Mouse (Mus musculus) common myeloid progenitor, adult 5-6 weeks (primary cell): ENCODE measurements around the gene Dars2. TPM values are rescaled to one million over a fixed set of nuclear protein-coding genes. Genes with fewer than 3 reads are reported as not detected.

Source experiments
- total RNA-seq: library from RNA; stranded (forward); fragments of 200-1000, 187-1606 nt; gene quantifications from 2 replicates; pipeline ENCODE4 v1.2.3, GENCODE M21; 2017

Gene Dars2
- total RNA-seq, 1 experiment from 2014 or later = 33.7 TPM

Other genes starting within 250 kb of the Dars2 start
- 27.2 and 34.9 TPM in 2 replicates for gene Rc3h1, start 164.2 kb downstream of the Dars2 start, total RNA-seq
- 0.34 and 0.82 TPM in 2 replicates for gene Serpinc1, start 92.1 kb downstream of the Dars2 start, total RNA-seq
- 6.5 and 8.7 TPM in 2 replicates for gene Zbtb37, start 35.8 kb downstream of the Dars2 start, total RNA-seq
- gene Cenpl, start 55 bp upstream of the Dars2 start, total RNA-seq = 6.4 and 8.0 TPM in 2 replicates
- 17.2 and 22.6 TPM in 2 replicates for gene Klhl20, start 60.9 kb upstream of the Dars2 start, total RNA-seq
- not detected in 2 replicates for gene Ankrd45, start 72.0 kb upstream of the Dars2 start, total RNA-seq
- gene Tex50, start 88.7 kb upstream of the Dars2 start, total RNA-seq = not detected in 2 replicates
- 389 and 411 TPM in 2 replicates for gene Prdx6, start 180.6 kb upstream of the Dars2 start, total RNA-seq